Mouse (Mus musculus): ENCODE measurements at regions not wholly inside any gene's neighbourhood (a gene's known extent, or its start where the extent isn't known, plus 50 kb on each side); places are given as distances from the start of the nearest gene placed in this dataset.
A peak's percentile ranks its signal among the peaks of the same experiment; 100 is the strongest.

- no peak overlapping the region for H3K9ac ChIP-seq (replicated peaks; ENCODE audit: low read length)
- ATAC-seq (ENCODE audit: low FRiP score, low TSS enrichment) (no peak), DNase-seq (no peak)
- H3K36me3 ChIP-seq (ENCODE audit: control insufficient read depth, insufficient read depth, low read length): no peaks in the 10 kb centered on the region
- no peak overlapping the region for H3K4me2 ChIP-seq (ENCODE audit: low read length)
- 71% methylated on average over 4 of the region's 4 CpGs for WGBS
- peaks cover 19% of the 10 kb centered on the region; the same call in 1 of the 2 replicates for H3K27me3 ChIP-seq (ENCODE audit: control insufficient read depth, insufficient read depth, low read length)
- H3K4me1 ChIP-seq (ENCODE audit: control insufficient read depth, insufficient read depth, low read length): no peaks in the 10 kb centered on the region
- no peaks in the 10 kb centered on the region for H3K9me3 ChIP-seq (ENCODE audit: control insufficient read depth, low read length)
- H3K4me3 ChIP-seq (replicated peaks; ENCODE audit: low read depth, low read length): no peak overlapping the region
- H3K27ac ChIP-seq (replicated peaks; ENCODE audit: low read depth, low read length): no peak overlapping the region
Measured at GRCm38 (mm10) chr2:133373543-133373942, 178.4 kb upstream of the Bmp2 start.

- ATAC-seq (ENCODE audit: low FRiP score, low TSS enrichment) (no peak), DNase-seq (peak; percentile 44)
- Histone ChIP-seq H3K36me3 (ENCODE audit: control insufficient read depth, insufficient read depth, low read length) (no peaks in the 10 kb centered on the region), H3K27me3 (ENCODE audit: control insufficient read depth, insufficient read depth, low read length) (0 out of 2 replicates have a peak, but pooled peaks cover 2% of the 10 kb centered on the region), H3K4me3 (replicated peaks; ENCODE audit: low read depth, low read length) (no peak overlapping the region), H3K27ac (replicated peaks; ENCODE audit: low read depth, low read length) (no peak overlapping the region), H3K4me2 (ENCODE audit: low read length) (no peak overlapping the region), H3K9ac (replicated peaks; ENCODE audit: low read length) (no peak overlapping the region), H3K4me1 (ENCODE audit: control insufficient read depth, insufficient read depth, low read length) (no peaks in the 10 kb centered on the region), H3K9me3 (ENCODE audit: control insufficient read depth, low read length) (no peaks in the 10 kb centered on the region)
- 82% methylated on average over 3 of the region's 3 CpGs for WGBS
Measured at GRCm38 (mm10) chr2:133381054-133381453, 170.9 kb upstream of the Bmp2 start.

- no peak overlapping the region for H3K4me3 ChIP-seq (replicated peaks; ENCODE audit: low read depth, low read length)
- no peak overlapping the region for H3K4me2 ChIP-seq (ENCODE audit: low read length)
- H3K9ac ChIP-seq (replicated peaks; ENCODE audit: low read length): no peak overlapping the region
- 93% methylated on average over 3 of the region's 3 CpGs for WGBS
- no peaks in the 10 kb centered on the region for H3K4me1 ChIP-seq (ENCODE audit: control insufficient read depth, insufficient read depth, low read length)
- H3K9me3 ChIP-seq (ENCODE audit: control insufficient read depth, low read length): no peaks in the 10 kb centered on the region
- H3K27ac ChIP-seq (replicated peaks; ENCODE audit: low read depth, low read length): no peak overlapping the region
- H3K36me3 ChIP-seq (ENCODE audit: control insufficient read depth, insufficient read depth, low read length): no peaks in the 10 kb centered on the region
- no peak for ATAC-seq (ENCODE audit: low FRiP score, low TSS enrichment)
- DNase-seq: no peak
- 0 out of 2 replicates have a peak, but pooled peaks cover 2% of the 10 kb centered on the region for H3K27me3 ChIP-seq (ENCODE audit: control insufficient read depth, insufficient read depth, low read length)
Measured at GRCm38 (mm10) chr2:133383135-133383920, 168.6 kb upstream of the Bmp2 start.

GRCm38 (mm10) chr2:133385297-133385696 lies 166.7 kb upstream of the Bmp2 start:
- 82% methylated on average over 2 of the region's 2 CpGs for WGBS
- no peaks in the 10 kb centered on the region for H3K36me3 ChIP-seq (ENCODE audit: control insufficient read depth, insufficient read depth, low read length)
- H3K9ac ChIP-seq (replicated peaks; ENCODE audit: low read length): no peak overlapping the region
- no peak overlapping the region for H3K27ac ChIP-seq (replicated peaks; ENCODE audit: low read depth, low read length)
- H3K27me3 ChIP-seq (ENCODE audit: control insufficient read depth, insufficient read depth, low read length): 0 out of 2 replicates have a peak, but pooled peaks cover under 1% of the 10 kb centered on the region
- H3K9me3 ChIP-seq (ENCODE audit: control insufficient read depth, low read length): no peaks in the 10 kb centered on the region
- ATAC-seq (ENCODE audit: low FRiP score, low TSS enrichment) (no peak), DNase-seq (no peak)
- no peak overlapping the region for H3K4me2 ChIP-seq (ENCODE audit: low read length)
- H3K4me1 ChIP-seq (ENCODE audit: control insufficient read depth, insufficient read depth, low read length): no peaks in the 10 kb centered on the region
- no peak overlapping the region for H3K4me3 ChIP-seq (replicated peaks; ENCODE audit: low read depth, low read length)

GRCm38 (mm10) chr2:133387349-133387748 lies 164.6 kb upstream of the Bmp2 start:
- 93% methylated on average over 3 of the region's 3 CpGs for WGBS

GRCm38 (mm10) chr2:133392298-133392697 lies 159.7 kb upstream of the Bmp2 start:
- Histone ChIP-seq H3K27me3 (ENCODE audit: control insufficient read depth, insufficient read depth, low read length) (no peaks in the 10 kb centered on the region), H3K4me2 (ENCODE audit: low read length) (no peak overlapping the region), H3K9me3 (ENCODE audit: control insufficient read depth, low read length) (no peaks in the 10 kb centered on the region), H3K4me3 (replicated peaks; ENCODE audit: low read depth, low read length) (no peak overlapping the region), H3K36me3 (ENCODE audit: control insufficient read depth, insufficient read depth, low read length) (no peaks in the 10 kb centered on the region), H3K4me1 (ENCODE audit: control insufficient read depth, insufficient read depth, low read length) (no peaks in the 10 kb centered on the region), H3K9ac (replicated peaks; ENCODE audit: low read length) (no peak overlapping the region), H3K27ac (replicated peaks; ENCODE audit: low read depth, low read length) (no peak overlapping the region)
- ATAC-seq (ENCODE audit: low FRiP score, low TSS enrichment): no peak
- WGBS: 82% methylated on average over 9 of the region's 9 CpGs
- no peak for DNase-seq

More at GRCm38 (mm10) chr2:133387349-133387748, 164.6 kb upstream of the Bmp2 start:
- no peaks in the 10 kb centered on the region for H3K9me3 ChIP-seq (ENCODE audit: control insufficient read depth, low read length)
- H3K4me2 ChIP-seq (ENCODE audit: low read length): no peak overlapping the region
- ATAC-seq (ENCODE audit: low FRiP score, low TSS enrichment) (no peak), DNase-seq (no peak)
- no peaks in the 10 kb centered on the region for H3K27me3 ChIP-seq (ENCODE audit: control insufficient read depth, insufficient read depth, low read length)
- H3K4me1 ChIP-seq (ENCODE audit: control insufficient read depth, insufficient read depth, low read length): no peaks in the 10 kb centered on the region
- H3K36me3 ChIP-seq (ENCODE audit: control insufficient read depth, insufficient read depth, low read length): no peaks in the 10 kb centered on the region
- no peak overlapping the region for H3K4me3 ChIP-seq (replicated peaks; ENCODE audit: low read depth, low read length)
- no peak overlapping the region for H3K9ac ChIP-seq (replicated peaks; ENCODE audit: low read length)
- no peak overlapping the region for H3K27ac ChIP-seq (replicated peaks; ENCODE audit: low read depth, low read length)

GRCm38 (mm10) chr2:133397566-133397965 lies 154.4 kb upstream of the Bmp2 start:
- H3K9ac ChIP-seq (replicated peaks; ENCODE audit: low read length): no peak overlapping the region
- no peak overlapping the region for H3K27ac ChIP-seq (replicated peaks; ENCODE audit: low read depth, low read length)
- no peak for DNase-seq
- H3K4me3 ChIP-seq (replicated peaks; ENCODE audit: low read depth, low read length): no peak overlapping the region
- H3K4me1 ChIP-seq (ENCODE audit: control insufficient read depth, insufficient read depth, low read length): peaks cover 6% of the 10 kb centered on the region; the same call in 1 of the 2 replicates
- H3K4me2 ChIP-seq (ENCODE audit: low read length): no peak overlapping the region
- H3K36me3 ChIP-seq (ENCODE audit: control insufficient read depth, insufficient read depth, low read length): no peaks in the 10 kb centered on the region
- 28% methylated on average over 2 of the region's 2 CpGs for WGBS
- peaks cover 9% of the 10 kb centered on the region; the same call in 1 of the 2 replicates for H3K27me3 ChIP-seq (ENCODE audit: control insufficient read depth, insufficient read depth, low read length)
- H3K9me3 ChIP-seq (ENCODE audit: control insufficient read depth, low read length): no peaks in the 10 kb centered on the region
- ATAC-seq (ENCODE audit: low FRiP score, low TSS enrichment): no peak

- Histone ChIP-seq H3K27me3 (ENCODE audit: control insufficient read depth, insufficient read depth, low read length) (peaks cover 17% of the 10 kb centered on the region; the same call in 1 of the 2 replicates), H3K27ac (replicated peaks; ENCODE audit: low read depth, low read length) (no peak overlapping the region), H3K4me1 (ENCODE audit: control insufficient read depth, insufficient read depth, low read length) (peaks cover 6% of the 10 kb centered on the region; the same call in 1 of the 2 replicates), H3K4me2 (ENCODE audit: low read length) (no peak overlapping the region), H3K9ac (replicated peaks; ENCODE audit: low read length) (no peak overlapping the region), H3K9me3 (ENCODE audit: control insufficient read depth, low read length) (no peaks in the 10 kb centered on the region), H3K4me3 (replicated peaks; ENCODE audit: low read depth, low read length) (no peak overlapping the region), H3K36me3 (ENCODE audit: control insufficient read depth, insufficient read depth, low read length) (no peaks in the 10 kb centered on the region)
- no peak for DNase-seq
- ATAC-seq (ENCODE audit: low FRiP score, low TSS enrichment): no peak
- WGBS: 83% methylated on average over 5 of the region's 5 CpGs
Measured at GRCm38 (mm10) chr2:133399059-133399690, 152.8 kb upstream of the Bmp2 start.
